Mouse (Mus musculus): ENCODE measurements around the gene Baiap2. TPM values are rescaled to one million over a fixed set of nuclear protein-coding genes. Genes with fewer than 3 reads are reported as not detected.

Gene Baiap2
- total RNA-seq, 2 experiments from 2014 or later = 6.9 to 12.7 TPM

DNA sequence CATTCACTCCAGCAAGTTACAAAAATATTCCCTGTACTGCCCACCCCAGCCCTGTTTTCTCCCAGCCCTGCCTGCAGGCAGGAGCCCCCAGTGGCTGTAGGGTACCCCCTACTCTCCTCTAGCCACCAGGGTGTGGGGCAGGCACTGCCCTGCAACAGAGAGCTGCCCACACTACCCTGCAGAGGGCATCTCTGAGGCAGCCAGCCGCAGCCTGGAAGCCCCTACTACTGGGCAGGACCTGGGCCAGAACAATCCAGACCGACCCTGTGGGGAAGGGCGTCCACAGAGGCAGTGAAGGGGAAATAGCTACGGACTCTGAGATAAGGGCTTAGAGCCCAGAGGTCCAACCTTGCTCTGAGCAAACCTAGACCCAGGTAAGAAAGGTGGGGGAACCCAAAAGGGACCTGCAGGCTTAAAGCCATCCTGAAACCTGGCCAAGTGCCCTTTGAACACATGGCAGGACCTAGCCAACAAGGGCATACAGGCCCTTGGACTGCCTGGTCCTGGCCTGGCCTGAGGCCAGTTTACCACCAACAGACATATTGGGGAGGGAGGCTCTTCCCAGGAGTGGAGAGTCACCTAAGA lies 65.0 kb downstream of the Baiap2 start:
- intact Hi-C loops (cut with DNase I) = no loop called here
- no peak for DNase-seq

DNA sequence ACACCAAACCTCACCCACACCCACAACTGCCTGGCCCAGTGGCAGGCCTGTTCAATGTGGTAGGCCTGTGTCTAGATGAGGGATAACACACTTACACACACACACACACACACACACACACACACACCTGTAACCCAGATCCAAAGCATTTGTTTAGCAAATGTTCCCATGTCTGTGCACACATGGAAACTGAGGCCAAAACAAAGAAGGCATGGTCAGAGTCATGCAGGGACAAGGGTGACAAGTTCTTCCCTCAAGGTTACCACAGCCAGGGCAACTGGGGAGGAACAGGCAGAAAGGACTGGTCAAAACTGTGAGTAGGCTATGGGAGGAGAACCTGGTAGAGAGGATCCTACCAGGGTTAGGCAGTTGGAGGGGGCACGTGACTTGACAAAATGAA lies 65.9 kb downstream of the Baiap2 start:
- intact Hi-C loops (cut with DNase I) = no loop called here
- no peak for DNase-seq

DNA sequence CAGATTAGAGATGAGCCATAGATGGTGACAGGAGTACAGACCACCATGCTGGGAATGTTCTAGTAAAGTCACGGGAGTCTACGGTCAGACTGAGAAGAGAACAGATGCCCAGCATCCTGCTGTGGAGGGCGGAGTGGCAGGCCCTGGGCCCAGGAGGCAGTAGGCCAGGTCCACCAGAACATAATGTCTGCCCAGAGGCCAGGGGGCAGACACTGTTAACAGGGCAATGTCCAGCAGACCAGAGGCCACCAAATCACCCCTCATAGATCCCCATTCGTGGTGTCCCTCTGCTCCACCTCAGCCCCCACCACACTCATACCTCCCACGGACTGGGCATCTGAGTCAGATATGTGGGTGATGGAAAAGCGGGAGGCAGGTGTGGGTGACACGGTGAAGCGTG lies 66.4 kb downstream of the Baiap2 start:
- intact Hi-C loops (cut with DNase I) = no loop called here
- DNase-seq = no peak

DNA sequence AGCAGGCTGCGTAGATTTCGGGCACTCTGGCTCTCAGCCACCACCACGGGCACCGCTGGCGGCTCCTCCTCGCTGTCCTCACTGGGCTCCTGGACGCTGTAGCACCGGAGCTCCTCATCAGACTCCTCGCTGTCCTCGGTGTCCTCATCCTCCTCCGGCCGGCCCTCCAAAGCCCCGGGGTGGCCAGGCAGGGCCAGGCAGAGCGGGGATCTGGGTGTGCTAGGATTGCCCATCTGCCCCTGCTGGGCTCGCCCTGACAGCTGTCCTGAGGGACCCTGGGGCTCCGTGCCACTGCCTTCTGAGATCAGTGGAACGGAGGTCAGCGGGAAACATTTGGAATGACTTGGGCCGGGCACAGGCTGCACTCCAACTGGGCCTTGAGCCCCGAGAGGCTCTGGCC lies 67.4 kb downstream of the Baiap2 start:
- intact Hi-C loops (cut with DNase I) = loop anchor here (5.0 kb wide), 1 partner anchor 57 kb away; no protein-coding TSS in a partner anchor
- no peak for DNase-seq

DNA sequence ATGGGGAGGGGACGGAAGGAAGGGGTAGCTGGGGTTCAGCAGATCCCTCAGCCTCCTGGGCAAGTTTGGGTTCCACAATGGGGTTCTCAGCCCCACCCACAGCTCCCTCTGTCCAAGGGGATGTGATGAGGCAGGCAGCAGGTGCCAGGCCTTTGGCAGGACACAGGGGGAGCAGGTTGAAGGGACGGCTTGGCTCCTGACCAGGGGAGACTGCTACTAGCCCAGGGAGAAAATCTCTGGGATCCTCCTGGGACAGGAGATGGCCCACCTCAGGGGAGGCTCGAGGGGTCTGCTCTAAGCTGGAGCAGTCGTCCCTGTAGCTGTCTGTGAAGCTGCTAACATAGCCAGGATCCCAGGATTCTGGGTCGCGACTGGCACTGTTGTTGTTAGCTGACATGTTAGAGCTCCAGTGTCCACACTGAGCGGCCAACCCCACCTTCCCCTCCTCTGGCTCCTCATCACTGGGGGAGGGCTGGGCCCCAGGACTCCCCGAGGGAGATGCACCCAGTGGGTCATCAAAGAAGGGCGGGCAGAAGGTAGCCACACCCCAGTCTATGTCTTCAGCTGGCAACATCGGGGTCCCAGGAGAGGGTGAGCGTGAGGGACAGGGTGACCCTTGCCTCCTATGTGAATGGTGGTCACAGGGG lies 68.7 kb downstream of the Baiap2 start:
- no peak for DNase-seq
- intact Hi-C loops (cut with DNase I) = loop anchor here (5.0 kb wide), 1 partner anchor 56 kb away; no protein-coding TSS in a partner anchor

DNA sequence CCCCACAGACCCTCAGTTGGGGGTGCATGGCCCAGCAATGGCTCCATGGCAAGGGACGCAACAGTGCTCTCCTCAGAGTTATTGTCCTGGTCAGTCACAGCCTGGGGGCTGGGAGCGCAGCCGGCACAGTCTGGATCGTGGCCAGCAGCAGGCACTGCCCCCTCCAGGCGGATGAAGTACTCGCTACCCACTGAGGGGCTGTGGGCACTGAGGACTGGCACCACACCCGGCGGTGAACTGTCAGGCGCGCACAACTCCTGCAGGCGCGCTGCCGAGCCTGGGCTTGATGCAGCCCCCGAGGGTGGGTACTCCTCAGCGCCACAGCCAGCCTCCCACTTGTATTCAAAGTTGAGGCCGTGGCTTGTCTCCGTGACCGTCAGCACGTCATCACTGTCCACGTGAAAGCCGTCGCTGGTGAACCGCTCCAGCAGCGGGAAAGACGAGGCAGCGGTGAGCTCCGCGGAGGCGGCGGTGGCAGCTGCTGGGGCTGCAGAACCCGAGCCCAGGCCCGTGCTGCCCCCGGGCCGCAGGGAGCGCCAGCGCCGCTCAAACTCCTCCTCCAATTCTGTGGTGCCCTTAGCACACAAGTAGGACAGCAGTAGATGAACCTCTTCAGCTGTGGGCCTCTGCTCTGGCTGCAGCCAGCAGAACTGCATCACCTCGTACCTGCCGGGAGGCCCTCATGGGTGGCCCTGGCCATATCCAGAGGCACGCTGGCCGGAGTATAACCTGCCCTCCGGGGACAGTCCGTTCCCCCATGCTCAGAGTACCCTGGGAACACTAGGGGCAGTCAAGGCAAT lies 69.4 kb downstream of the Baiap2 start:
- intact Hi-C loops (cut with DNase I) = loop anchor here (2.0 to 5.0 kb wide), 2 partner anchors 55 to 89 kb away; no protein-coding TSS in a partner anchor
- peak in 1 of 2 experiments; percentile 51 for DNase-seq

DNA sequence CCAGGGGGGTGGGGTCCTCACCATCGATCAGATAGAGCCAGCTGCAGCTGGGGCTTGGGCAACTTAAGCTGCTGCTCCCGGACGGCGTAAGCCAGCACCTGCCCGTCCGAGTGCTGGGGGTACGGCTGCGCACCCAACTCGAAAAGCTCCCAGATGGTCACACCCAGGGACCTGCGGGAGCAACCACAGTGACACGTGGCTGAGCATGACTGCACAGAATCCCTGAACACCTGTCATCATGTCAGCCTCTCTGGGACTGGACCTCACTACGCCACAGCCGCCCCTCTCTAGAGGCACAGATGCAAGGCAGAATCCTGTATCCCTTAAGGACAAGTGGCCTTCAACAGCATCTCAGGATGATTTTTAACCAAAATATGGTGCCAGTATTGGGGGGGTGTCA lies 70.1 kb downstream of the Baiap2 start:
- no peak for DNase-seq
- intact Hi-C loops (cut with DNase I) = loop anchor here (2.0 to 5.0 kb wide), 2 partner anchors 55 to 88 kb away; no protein-coding TSS in a partner anchor

DNA sequence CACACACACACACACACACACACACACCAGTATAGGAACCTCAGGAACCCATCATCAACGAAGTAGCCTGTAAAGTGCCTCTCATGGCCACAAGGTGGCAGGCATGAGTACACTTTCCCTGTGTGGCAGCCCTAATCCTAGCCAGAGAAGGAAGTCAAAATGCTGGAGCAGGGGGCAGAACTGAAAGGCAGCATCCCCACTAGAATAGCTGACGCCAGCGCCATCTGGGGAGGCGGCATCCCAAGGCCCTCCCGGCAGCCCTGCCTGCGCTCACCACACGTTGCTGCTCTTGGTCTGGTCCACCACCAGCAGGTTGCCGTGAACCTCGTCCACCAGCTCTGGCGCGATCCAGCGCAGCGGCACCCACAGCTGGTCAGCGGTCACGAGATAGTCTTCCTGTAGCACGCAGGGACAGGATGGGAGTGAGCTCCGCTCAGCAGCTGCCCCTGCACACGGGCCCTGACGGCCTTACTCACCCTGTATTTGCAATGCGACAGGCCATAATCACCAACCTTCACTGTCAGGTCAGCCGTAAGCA lies 70.7 kb downstream of the Baiap2 start:
- DNase-seq = peak; percentile 86 to 92
- intact Hi-C loops (cut with DNase I) = loop anchor here (2.0 to 5.0 kb wide), 2 partner anchors 54 to 88 kb away; no protein-coding TSS in a partner anchor

DNA sequence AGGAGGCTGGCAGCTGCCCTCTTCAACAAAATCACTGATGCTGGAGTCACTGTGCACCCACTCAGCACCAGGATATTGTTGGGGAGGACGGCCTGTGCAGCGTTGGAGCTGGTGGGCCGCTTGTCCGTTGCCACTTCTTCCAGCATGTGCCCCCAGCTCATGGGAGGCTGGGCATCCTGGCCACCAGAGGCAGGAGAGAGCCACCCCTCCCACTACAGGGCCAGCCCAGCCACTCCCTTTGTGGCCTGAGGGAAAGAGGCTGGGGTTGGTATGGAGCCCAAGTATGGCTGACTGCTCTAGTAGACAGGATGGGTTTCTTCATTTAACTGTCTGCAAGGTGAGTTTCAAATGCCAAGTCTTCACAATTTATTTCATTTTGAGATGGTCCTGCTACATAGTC lies 72.2 kb downstream of the Baiap2 start:
- no peak for DNase-seq
- intact Hi-C loops (cut with DNase I) = loop anchor here (5.0 kb wide), 1 partner anchor 53 kb away; no protein-coding TSS in a partner anchor

DNA sequence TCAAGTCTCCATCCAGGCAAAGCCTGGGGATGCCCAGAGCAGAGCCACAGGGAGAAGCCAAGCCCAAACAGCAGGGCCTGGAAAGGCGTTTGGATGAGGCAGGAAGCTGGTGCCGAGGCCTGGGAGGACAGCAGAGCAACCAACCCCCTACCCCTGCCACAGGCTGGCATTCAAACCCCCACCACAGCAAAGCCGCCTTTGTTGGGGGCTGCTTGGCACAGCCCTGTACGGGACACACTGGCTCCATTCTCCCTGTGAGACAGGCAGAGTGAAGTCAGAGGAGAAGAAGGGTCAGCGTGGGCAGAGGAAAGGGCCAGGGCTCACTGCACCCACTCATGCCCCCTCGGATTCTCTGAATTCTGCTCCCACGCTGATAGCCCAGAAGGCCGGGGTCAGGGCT lies 74.4 kb downstream of the Baiap2 start:
- intact Hi-C loops (cut with DNase I) = no loop called here
- DNase-seq = no peak

DNA sequence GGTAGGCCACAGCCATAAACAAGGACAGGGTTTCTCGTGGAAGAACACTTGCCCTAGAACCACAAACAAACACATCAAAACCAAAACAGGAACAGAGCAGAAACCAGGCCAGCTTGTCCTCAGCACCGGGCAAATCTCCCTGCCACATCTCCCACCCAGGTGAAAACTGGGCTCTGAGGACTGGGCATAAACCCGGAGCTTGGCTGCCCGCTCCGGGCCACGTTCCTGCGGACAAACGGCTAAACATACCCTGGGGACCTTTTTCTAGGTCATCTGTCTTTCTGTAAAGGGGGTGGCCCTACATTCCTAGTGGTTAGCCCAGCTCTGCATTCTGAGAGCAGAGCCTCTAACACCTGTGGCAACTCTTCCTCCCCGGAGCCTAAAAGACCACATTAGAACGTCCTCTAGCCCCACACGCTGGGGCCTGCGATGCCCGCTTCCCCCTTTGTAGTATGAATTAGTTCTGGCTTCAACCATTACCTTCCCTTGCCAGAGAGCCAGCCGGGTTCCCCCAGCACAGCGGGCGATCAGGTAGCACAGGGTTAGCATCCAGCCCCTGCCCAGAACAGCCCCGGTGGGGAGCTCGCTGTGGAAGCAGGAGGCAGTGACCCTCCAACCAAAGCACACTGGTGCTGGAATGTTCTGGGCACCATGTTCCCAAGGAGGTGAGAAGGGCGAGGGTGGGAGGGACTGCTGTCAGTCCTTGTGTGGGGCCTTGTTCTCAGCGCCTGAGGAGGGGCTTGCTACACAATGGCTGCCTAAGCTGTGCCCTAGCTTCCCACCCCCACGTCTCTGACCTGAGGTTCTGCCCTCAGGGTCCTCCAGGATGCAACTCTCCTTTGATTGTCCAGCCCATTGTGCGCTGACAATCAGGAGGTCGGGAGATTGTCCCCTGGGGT lies 77.2 kb downstream of the Baiap2 start:
- intact Hi-C loops (cut with DNase I) = no loop called here
- DNase-seq = no peak

DNA sequence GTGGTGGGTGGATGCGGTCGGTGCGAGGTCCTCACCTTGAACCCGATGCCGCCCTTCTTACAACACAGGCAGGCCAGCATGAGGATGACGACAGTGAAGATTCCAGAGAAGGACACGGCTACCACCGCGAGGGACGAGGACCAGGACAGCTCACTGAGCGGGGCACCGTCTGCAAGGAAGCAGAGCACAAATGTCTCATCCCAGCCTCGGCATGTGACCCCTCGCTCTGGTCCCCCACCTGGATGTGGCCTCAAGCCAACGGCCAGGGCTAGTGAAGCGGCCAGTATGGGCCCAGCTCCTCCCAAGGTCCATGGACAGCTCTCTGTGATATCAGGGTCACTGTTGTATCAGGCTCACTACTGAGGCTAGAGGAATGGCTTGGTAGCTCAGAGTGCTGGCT lies 78.8 kb downstream of the Baiap2 start:
- no peak for DNase-seq
- intact Hi-C loops (cut with DNase I) = no loop called here

DNA sequence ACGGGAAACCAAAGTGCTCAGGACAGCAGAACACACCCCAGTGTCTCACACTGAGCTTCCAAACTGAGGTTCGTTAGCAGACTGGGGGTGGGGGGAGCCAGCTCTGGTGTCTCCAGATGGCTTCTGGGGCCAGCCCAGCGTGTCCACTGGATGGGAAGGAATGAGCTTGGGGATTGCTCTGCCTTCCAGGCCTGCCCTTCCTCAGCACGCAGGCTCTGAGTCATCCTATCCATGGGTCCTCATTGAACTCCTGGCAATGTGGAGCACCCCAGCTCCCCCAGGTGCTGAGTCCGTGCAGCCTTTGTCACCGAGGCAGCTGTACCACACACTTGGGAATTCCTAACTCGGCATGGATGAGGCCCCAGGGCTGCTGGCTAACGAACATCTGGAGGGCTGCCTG lies 79.7 kb downstream of the Baiap2 start:
- no peak for DNase-seq
- intact Hi-C loops (cut with DNase I) = no loop called here

DNA sequence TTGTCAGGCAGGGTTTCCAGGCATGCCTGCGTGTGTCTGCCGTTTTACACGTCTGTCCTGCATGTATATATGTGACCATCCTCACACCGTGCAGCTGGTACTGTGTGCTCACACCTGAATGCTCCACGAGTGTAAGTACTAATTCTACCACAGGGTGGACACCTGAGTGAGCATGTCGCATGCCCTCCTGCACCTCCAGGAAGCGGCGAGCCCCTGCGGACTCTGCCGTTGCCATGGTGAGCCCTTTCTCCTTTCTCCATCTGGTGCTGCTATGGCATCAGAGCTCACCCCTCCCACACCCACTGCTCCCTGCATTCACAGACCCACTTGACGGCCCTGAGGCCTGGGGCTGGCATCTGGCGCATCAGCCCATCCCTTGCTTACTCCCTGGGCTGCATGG lies 80.3 kb downstream of the Baiap2 start:
- intact Hi-C loops (cut with DNase I) = no loop called here
- no peak for DNase-seq

DNA sequence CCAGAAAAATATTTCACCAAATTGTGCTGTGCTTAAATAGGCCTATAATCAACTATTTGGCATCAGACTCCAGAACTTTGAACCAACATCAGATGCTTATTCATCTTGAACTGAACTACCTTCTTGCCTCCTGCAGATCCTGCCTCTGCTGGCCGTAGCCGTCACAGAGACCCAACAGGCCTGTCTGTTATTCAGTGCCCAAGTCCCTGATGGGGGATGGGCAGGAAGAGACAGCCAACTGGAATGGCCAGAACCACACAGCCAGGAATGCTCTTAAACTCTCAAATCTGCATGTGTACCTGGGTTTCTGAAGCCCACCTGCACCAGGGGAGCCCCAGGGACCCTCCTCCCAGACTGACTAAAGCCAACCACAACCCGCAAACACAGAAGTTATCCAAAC lies 84.4 kb downstream of the Baiap2 start:
- intact Hi-C loops (cut with DNase I) = no loop called here
- no peak for DNase-seq

DNA sequence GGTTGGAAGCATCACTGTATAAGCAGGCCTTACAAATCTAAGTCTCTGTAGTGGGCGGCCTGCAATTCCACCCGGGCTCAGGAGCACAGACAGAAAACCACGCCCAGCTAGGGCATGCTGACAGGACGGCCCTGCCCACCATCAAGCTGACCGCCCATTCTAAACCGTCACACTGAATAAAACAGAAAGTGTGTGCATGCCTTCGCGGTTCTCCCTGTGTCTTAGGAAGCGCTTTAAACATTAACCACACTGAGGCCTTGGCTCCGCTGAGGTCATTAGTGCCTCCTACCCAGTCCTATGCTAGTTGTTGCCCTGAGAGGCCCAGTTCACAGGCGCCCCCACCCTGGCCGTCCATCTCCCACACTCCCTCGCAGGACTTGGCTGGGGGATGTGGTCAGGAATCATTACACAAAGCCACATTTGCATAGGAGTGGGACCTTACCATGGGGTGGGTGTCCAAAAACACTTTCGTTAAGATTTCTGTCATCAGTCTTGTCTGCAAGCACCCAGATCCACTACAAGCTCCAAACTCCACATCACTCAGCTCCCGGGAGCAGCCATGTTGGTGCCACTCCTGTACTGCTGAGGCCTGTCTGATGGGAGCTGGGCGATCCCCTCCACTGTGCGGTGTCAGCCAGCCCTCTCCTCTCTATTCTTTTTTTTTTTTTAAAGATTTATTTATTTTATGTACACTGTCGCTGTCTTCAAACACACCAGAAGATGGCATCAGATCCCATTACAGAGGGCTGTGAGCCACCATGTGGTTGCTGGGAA lies 85.9 kb downstream of the Baiap2 start:
- DNase-seq = no peak
- intact Hi-C loops (cut with DNase I) = no loop called here

DNA sequence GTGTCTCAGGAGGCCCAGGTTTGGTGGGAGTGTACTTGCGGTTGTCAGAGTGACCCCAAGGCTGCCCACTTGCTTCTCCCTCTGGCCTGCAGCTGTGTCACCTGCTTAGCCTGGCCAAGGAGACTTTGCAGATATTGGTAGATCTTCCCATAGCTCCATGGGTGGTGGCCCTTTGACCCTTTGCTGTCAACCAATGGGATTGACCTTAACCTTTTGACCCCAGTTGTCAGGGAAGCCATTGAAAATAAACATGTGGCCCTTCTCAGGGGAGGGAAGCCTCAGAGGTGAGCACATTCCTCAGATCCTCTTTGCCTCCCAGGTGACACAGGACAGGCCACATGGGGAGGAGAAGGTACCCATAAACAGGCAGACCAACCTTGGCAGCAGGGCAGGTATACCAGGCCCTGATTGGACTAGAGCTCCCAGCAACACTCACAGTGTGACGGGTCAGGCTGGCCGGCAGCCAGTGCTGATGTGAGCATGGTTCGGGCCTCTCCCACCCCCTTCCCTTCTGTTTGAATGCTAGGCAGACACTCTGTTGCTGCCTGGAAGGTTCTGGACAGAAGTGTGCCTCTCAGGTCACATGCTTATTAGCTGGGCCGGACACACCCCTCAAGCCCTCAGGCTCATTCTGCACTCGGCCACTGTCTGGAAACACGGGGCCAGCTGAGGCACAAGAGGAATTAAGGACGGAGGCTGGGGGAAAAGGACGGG lies 87.0 kb downstream of the Baiap2 start:
- no peak for DNase-seq
- intact Hi-C loops (cut with DNase I) = loop anchor here (1.0 kb wide), 2 partner anchors 36 to 71 kb away; no protein-coding TSS in a partner anchor

DNA sequence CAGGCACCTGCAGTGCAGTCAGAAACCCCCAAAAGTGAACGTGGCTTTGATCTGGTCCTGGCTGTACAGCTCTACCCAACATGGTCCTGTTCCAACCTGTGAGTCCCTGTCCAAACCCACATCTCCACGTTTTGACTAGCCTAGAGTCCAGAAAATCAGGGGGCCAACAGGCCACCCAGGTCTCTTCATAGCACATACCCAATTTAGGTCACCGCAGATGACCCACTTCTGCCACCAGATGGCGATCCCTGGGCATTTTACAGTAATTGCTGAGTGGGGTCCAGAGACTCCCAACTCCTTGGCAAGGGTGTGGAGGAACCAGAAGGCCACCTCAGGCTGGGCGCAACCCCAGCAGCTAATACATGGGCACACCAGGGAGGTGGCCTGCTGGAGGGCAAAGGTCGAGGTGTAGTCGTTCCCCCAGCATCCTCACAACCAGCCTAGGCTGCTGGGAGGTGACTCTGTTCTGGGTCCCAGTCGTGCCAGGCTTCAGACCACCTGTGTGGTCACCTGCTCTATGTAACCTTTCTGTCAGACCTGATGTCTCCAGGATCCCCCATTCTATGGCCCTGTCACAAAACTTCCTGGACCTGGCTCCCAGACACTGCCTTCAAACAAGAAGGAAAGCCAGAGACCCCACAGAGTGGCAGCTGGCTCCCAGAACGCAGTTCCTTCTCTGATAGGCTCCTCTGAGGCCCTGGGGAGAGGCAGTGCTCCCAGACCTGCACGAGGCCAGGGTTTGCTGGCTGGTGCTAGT lies 87.8 kb downstream of the Baiap2 start:
- intact Hi-C loops (cut with DNase I) = loop anchor here (1.0 kb wide), 2 partner anchors 35 to 70 kb away; no protein-coding TSS in a partner anchor

More for the DNA sequence above, 87.8 kb downstream of the Baiap2 start:
- DNase-seq = peak; percentile 74 to 78

Data from heart, postnatal 10 days (tissue).